In the genomic region with DNA sequence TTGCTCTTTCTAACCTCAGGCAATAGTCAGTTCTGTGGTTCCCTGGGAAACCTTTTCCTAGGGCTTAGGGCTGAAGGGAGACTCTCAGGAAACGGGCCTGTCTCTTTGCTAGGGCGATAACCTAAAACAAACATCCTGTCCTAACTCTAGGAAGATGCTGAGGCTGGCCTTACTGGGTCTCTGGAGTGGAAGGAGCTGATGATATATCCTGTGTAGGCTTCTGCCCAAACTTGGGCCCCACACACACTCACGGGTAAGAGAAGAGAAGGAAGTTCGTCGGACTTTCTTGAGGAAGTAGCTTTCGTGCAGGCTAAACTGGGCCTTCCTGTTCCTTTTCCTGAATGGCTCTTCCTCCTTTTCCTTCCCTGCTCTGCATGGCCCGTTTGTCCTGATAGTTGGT, we compare ENCODE assay signal across 8 mouse cellular contexts. TPM values are rescaled to one million over a fixed set of nuclear protein-coding genes. Genes with fewer than 3 reads are reported as not detected.
DNase-seq lines count a peak whose midpoint lies in the region; ATAC-seq and TF ChIP-seq lines count a peak whose summit lies in the region.

No protein-coding gene starts in this region.

- ATAC-seq in heart, embryonic 11.5 days (replicated peaks; ENCODE audit: insufficient number of reproducible peaks, low FRiP score, low TSS enrichment): no peak
- ATAC-seq in midbrain, embryonic 13.5 days: no peak

- no peak overlapping the region for H3K4me3 ChIP-seq in layer of hippocampus, adult 2 months
- no peak overlapping the region for H3K4me3 ChIP-seq in heart, embryonic 11.5 days (ENCODE audit: low read depth, low read length)
- H3K4me3 ChIP-seq in midbrain, embryonic 13.5 days (replicated peaks): no peak overlapping the region

- H3K4me1 ChIP-seq in heart, embryonic 11.5 days (ENCODE audit: control insufficient read depth, insufficient read depth, low read length): peaks cover 38% of the 10 kb centered on the region
- H3K4me1 ChIP-seq in midbrain, embryonic 13.5 days (replicated peaks): peaks cover 49% of the 10 kb centered on the region

- H3K9ac ChIP-seq in heart, embryonic 11.5 days (ENCODE audit: low read depth, low read length): no peak overlapping the region
- H3K9ac ChIP-seq in midbrain, embryonic 13.5 days (replicated peaks): 0 out of 2 replicates have a peak overlapping the region, but pooled peaks have one; percentile 3

- WGBS in heart, embryonic 11.5 days (ENCODE audit: insufficient replicate concordance): 34% methylated on average over 7 of the region's 7 CpGs
- WGBS in midbrain, embryonic 13.5 days: 82% methylated on average over 7 of the region's 7 CpGs

- no peaks in the 10 kb centered on the region for H3K9me3 ChIP-seq in heart, embryonic 11.5 days (replicated peaks; ENCODE audit: control insufficient read depth, low read length)
- no peaks in the 10 kb centered on the region for H3K9me3 ChIP-seq in midbrain, embryonic 13.5 days

- H3K36me3 ChIP-seq in heart, embryonic 11.5 days (ENCODE audit: control insufficient read depth, insufficient read depth, low read length): 0 out of 2 replicates have a peak, but pooled peaks cover 2% of the 10 kb centered on the region
- no peaks in the 10 kb centered on the region for H3K36me3 ChIP-seq in midbrain, embryonic 13.5 days

- DNase-seq in layer of hippocampus, adult 2 months (ENCODE audit: low spot score in 2 of 2): no peak
- no peak for DNase-seq in layer of hippocampus, adult 11-12 months (ENCODE audit: low spot score)
- peak; percentile 64 for DNase-seq in kidney, postnatal 14 days
- DNase-seq in thymus, postnatal 25 days: no peak
- no peak for DNase-seq in frontal cortex, postnatal 25 days (ENCODE audit: low spot score in 2 of 2)
- DNase-seq in thymus, postnatal 4 days: no peak

- no peaks in the 10 kb centered on the region for H3K27me3 ChIP-seq in heart, embryonic 11.5 days (ENCODE audit: control insufficient read depth, insufficient read depth, low read length)
- no peaks in the 10 kb centered on the region for H3K27me3 ChIP-seq in midbrain, embryonic 13.5 days

- no peak for TF ChIP-seq CTCF in layer of hippocampus, adult 2 months (conservative IDR thresholded peaks at IDR 0.05)

- no peak overlapping the region for H3K4me2 ChIP-seq in heart, embryonic 11.5 days
- H3K4me2 ChIP-seq in midbrain, embryonic 13.5 days (replicated peaks): no peak overlapping the region

- H3K27ac ChIP-seq in layer of hippocampus, adult 2 months: peak overlapping the region; percentile 64; the same call in 1 of the 2 replicates
- peak overlapping the region; percentile 43; the same call in 1 of the 2 replicates for H3K27ac ChIP-seq in heart, embryonic 11.5 days (ENCODE audit: low read depth, low read length)
- H3K27ac ChIP-seq in midbrain, embryonic 13.5 days: peak overlapping the region; percentile 61

RNA-seq across cellular contexts. Expression of gene Zfp710, which starts 19.6 kb away (rescaled TPM):
- 10 to 100 TPM; 21.4 to 27.3 TPM for total RNA-seq in layer of hippocampus, adult 2 months (2021)
- 11.2 and 11.8 TPM in 2 replicates for polyA plus RNA-seq in heart, embryonic 11.5 days (2014; fragmentation: Nextera tagmentation; extraction: Ambion mirVana)
- polyA plus RNA-seq in midbrain, embryonic 13.5 days (2015; fragmentation: Nextera tagmentation; extraction: Ambion mirVana): 21.3 and 25.1 TPM in 2 replicates
